ENCODE assay signal across 33 mouse cellular contexts in the genomic region with DNA sequence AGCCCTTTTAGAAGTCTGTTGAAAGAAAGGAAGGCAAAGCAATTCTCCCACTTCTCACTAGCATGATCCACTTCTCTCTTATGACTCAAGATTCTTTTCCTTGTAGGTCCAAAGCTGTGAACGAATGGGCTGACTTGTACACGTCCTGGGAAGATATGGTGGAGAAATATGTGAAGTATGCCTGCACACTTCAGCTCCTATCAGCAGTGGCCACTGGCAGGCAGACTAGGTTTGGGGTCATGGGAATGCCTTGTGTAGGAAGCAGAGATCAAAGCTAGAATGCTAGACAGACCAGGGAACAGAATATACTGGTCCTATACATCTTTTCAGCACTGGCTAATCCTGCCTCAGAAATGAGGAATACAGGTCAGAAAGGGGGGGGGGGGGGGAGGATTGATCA. TPM values are rescaled to one million over a fixed set of nuclear protein-coding genes. Genes with fewer than 3 reads are reported as not detected.
DNase-seq lines count a peak whose midpoint lies in the region; ATAC-seq and TF ChIP-seq lines count a peak whose summit lies in the region.
"Had no signal": no experiment of that assay in that cellular context is flagged by ENCODE, and none has a peak within 500 bp of the region (broad histone marks: within the 10 kb centered on the region; RNA-seq: fewer than 3 reads in every experiment).

No protein-coding gene starts in this region.

- H3K4me2 ChIP-seq in heart, embryonic 15.5 days = no peak overlapping the region
- H3K4me2 ChIP-seq in heart, embryonic 11.5 days = no peak overlapping the region
- H3K4me2 ChIP-seq in lung, postnatal 0 days (replicated peaks; ENCODE audit: low read depth, low read length) = no peak overlapping the region
- H3K4me2 ChIP-seq: forebrain, embryonic 13.5 days; hindbrain, embryonic 12.5 days; hindbrain, embryonic 15.5 days had no signal

- DNase-seq in heart, embryonic 10.5 days (ENCODE audit: low spot score) = peak; percentile 69
- no peak for DNase-seq in heart, postnatal 25 days (ENCODE audit: low spot score)
- DNase-seq in heart, postnatal 4 days = no peak
- peak; percentile 3 to 12 for DNase-seq in heart, postnatal 10 days
- peak; percentile 7 for DNase-seq in lung, postnatal 0 days (ENCODE audit: low spot score)
- no peak for DNase-seq in lung, adult 18-20 months
- DNase-seq: adrenal gland, postnatal 10 days; adrenal gland, postnatal 36 days; B cell, adult 2 months; cerebellum, adult 18-20 months; cerebellum, adult 9-10 months; cerebellum, postnatal 14 days; gastrocnemius, postnatal 10 days; gastrocnemius, postnatal 36 days; kidney, adult 2 months had no signal

- no peaks in the 10 kb centered on the region for H3K27me3 ChIP-seq in heart, embryonic 10.5 days (ENCODE audit: insufficient read depth, poor library complexity, severe bottlenecking)
- H3K27me3 ChIP-seq in heart, embryonic 15.5 days = no peaks in the 10 kb centered on the region
- H3K27me3 ChIP-seq in heart, embryonic 11.5 days (ENCODE audit: control insufficient read depth, insufficient read depth, low read length) = no peaks in the 10 kb centered on the region
- H3K27me3 ChIP-seq in lung, postnatal 0 days (replicated peaks; ENCODE audit: insufficient read depth, low read length) = no peaks in the 10 kb centered on the region
- H3K27me3 ChIP-seq: CH12.LX; forebrain, embryonic 13.5 days; hindbrain, embryonic 12.5 days; hindbrain, embryonic 15.5 days had no signal

- no peaks in the 10 kb centered on the region for H3K9me3 ChIP-seq in heart, embryonic 10.5 days
- no peaks in the 10 kb centered on the region for H3K9me3 ChIP-seq in heart, embryonic 15.5 days (replicated peaks)
- H3K9me3 ChIP-seq in heart, embryonic 11.5 days (replicated peaks; ENCODE audit: control insufficient read depth, low read length) = no peaks in the 10 kb centered on the region
- no peaks in the 10 kb centered on the region for H3K9me3 ChIP-seq in lung, postnatal 0 days (ENCODE audit: low read length)
- H3K9me3 ChIP-seq: hindbrain, embryonic 15.5 days had no signal

- TF ChIP-seq EP300 in lung, postnatal 0 days (IDR thresholded peaks at IDR 0.05) = no peak

- intact Hi-C loops in heart, postnatal 25 days (cut with DNase I) = no loop called here
- intact Hi-C loops in heart, postnatal 10 days (cut with DNase I) = no loop called here

- H3K4me3 ChIP-seq in heart, embryonic 10.5 days = no peak overlapping the region
- no peak overlapping the region for H3K4me3 ChIP-seq in heart, embryonic 15.5 days
- no peak overlapping the region for H3K4me3 ChIP-seq in heart, embryonic 11.5 days (ENCODE audit: low read depth, low read length)
- no peak overlapping the region for H3K4me3 ChIP-seq in lung, postnatal 0 days (ENCODE audit: low read depth, low read length)
- H3K4me3 ChIP-seq: forebrain, embryonic 10.5 days; forebrain, embryonic 13.5 days; hindbrain, embryonic 12.5 days; hindbrain, embryonic 15.5 days had no signal

- ATAC-seq in heart, embryonic 15.5 days (replicated peaks; ENCODE audit: insufficient number of reproducible peaks, insufficient read depth, low FRiP score, low read depth) = 0 out of 2 replicates have a peak, but pooled peaks have one; percentile 43
- no peak for ATAC-seq in heart, embryonic 11.5 days (replicated peaks; ENCODE audit: insufficient number of reproducible peaks, low FRiP score, low TSS enrichment)
- ATAC-seq in lung, postnatal 0 days = no peak
- ATAC-seq: forebrain, embryonic 13.5 days; forebrain, embryonic 16.5 days; intestine, postnatal 0 days; Patski had no signal

- no peak overlapping the region for H3K9ac ChIP-seq in heart, embryonic 15.5 days
- no peak overlapping the region for H3K9ac ChIP-seq in heart, embryonic 11.5 days (ENCODE audit: low read depth, low read length)
- no peak overlapping the region for H3K9ac ChIP-seq in lung, postnatal 0 days (replicated peaks; ENCODE audit: low read depth)
- H3K9ac ChIP-seq: forebrain, embryonic 13.5 days; hindbrain, embryonic 12.5 days; hindbrain, embryonic 15.5 days had no signal

- H3K27ac ChIP-seq in heart, embryonic 10.5 days = no peak overlapping the region
- H3K27ac ChIP-seq in heart, embryonic 15.5 days = 0 out of 2 replicates have a peak overlapping the region, but pooled peaks have one; percentile 8
- H3K27ac ChIP-seq in heart, embryonic 11.5 days (ENCODE audit: low read depth, low read length) = no peak overlapping the region
- H3K27ac ChIP-seq in lung, postnatal 0 days (ENCODE audit: low read length) = no peak overlapping the region
- H3K27ac ChIP-seq: forebrain, embryonic 10.5 days; forebrain, embryonic 13.5 days; hindbrain, embryonic 12.5 days; hindbrain, embryonic 15.5 days had no signal

- no peak for TF ChIP-seq CTCF in lung, postnatal 0 days (IDR thresholded peaks at IDR 0.05)

- 17% methylated on average over 2 of the region's 2 CpGs for WGBS in heart, embryonic 10.5 days
- WGBS in heart, embryonic 15.5 days = 10% methylated on average over 2 of the region's 2 CpGs
- WGBS in heart, embryonic 11.5 days (ENCODE audit: insufficient replicate concordance) = 18% methylated on average over 2 of the region's 2 CpGs
- WGBS in lung, postnatal 0 days = 17% methylated on average over 2 of the region's 2 CpGs

- no peaks in the 10 kb centered on the region for H3K36me3 ChIP-seq in heart, embryonic 10.5 days
- no peaks in the 10 kb centered on the region for H3K36me3 ChIP-seq in heart, embryonic 15.5 days
- no peaks in the 10 kb centered on the region for H3K36me3 ChIP-seq in heart, embryonic 11.5 days (ENCODE audit: control insufficient read depth, insufficient read depth, low read length)
- H3K36me3 ChIP-seq in lung, postnatal 0 days (ENCODE audit: insufficient read depth, low read length) = no peaks in the 10 kb centered on the region
- H3K36me3 ChIP-seq: forebrain, embryonic 10.5 days; G1E; hindbrain, embryonic 12.5 days; hindbrain, embryonic 15.5 days had no signal

- H3K4me1 ChIP-seq in heart, embryonic 10.5 days = peaks cover 7% of the 10 kb centered on the region; the same call in 1 of the 2 replicates
- no peaks in the 10 kb centered on the region for H3K4me1 ChIP-seq in heart, embryonic 15.5 days (replicated peaks)
- no peaks in the 10 kb centered on the region for H3K4me1 ChIP-seq in heart, embryonic 11.5 days (ENCODE audit: control insufficient read depth, insufficient read depth, low read length)
- no peaks in the 10 kb centered on the region for H3K4me1 ChIP-seq in lung, postnatal 0 days (ENCODE audit: insufficient read depth, low read depth, low read length)
- H3K4me1 ChIP-seq: forebrain, embryonic 10.5 days; forebrain, embryonic 13.5 days; hindbrain, embryonic 12.5 days; hindbrain, embryonic 15.5 days had no signal

RNA-seq across cellular contexts. Expression of a gene that starts 10.2 kb away (rescaled TPM):
- polyA plus RNA-seq in heart, embryonic 10.5 days (2016; fragmentation: Nextera tagmentation; extraction: Ambion mirVana) = not detected in 2 replicates
- total RNA-seq in heart, postnatal 25 days (2021) = not detected
- polyA plus RNA-seq in heart, embryonic 15.5 days (2015; fragmentation: Nextera tagmentation; extraction: Ambion mirVana) = not detected in 2 replicates
- total RNA-seq in heart, postnatal 4 days (2021) = under 1 TPM in 1 of 2 experiments, not detected in 1; 0.14 TPM
- not detected for total RNA-seq in heart, postnatal 10 days (2021)
- not detected in 2 replicates for polyA plus RNA-seq in heart, embryonic 11.5 days (2014; fragmentation: Nextera tagmentation; extraction: Ambion mirVana)
- not detected in 2 replicates for polyA plus RNA-seq in lung, postnatal 0 days (2015; fragmentation: Nextera tagmentation; extraction: Ambion mirVana)
- total RNA-seq: CH12.LX; G1E; gastrocnemius, adult 18-20 months; gastrocnemius, postnatal 10 days; gastrocnemius, postnatal 36 days; granulocyte monocyte progenitor cell, adult 5-6 weeks; hematopoietic stem cell, adult 5-6 weeks had no signal
- polyA plus RNA-seq: embryonic facial prominence, embryonic 11.5 days; embryonic facial prominence, embryonic 14.5 days; forebrain, embryonic 10.5 days; forebrain, embryonic 13.5 days; forebrain, embryonic 16.5 days; G1E; hindbrain, embryonic 12.5 days; hindbrain, embryonic 15.5 days; intestine, embryonic 14.5 days; intestine, postnatal 0 days; kidney, adult 2 months; Patski had no signal

RNA-seq across cellular contexts. Expression of a gene that starts 11.7 kb away (rescaled TPM):
- not detected in 2 replicates for polyA plus RNA-seq in heart, embryonic 10.5 days (2016; fragmentation: Nextera tagmentation; extraction: Ambion mirVana)
- total RNA-seq in heart, postnatal 25 days (2021) = not detected
- polyA plus RNA-seq in heart, embryonic 15.5 days (2015; fragmentation: Nextera tagmentation; extraction: Ambion mirVana) = not detected in 2 replicates
- total RNA-seq in heart, postnatal 4 days (2021) = not detected
- total RNA-seq in heart, postnatal 10 days (2021) = not detected
- not detected in 2 replicates for polyA plus RNA-seq in heart, embryonic 11.5 days (2014; fragmentation: Nextera tagmentation; extraction: Ambion mirVana)
- not detected in 2 replicates for polyA plus RNA-seq in lung, postnatal 0 days (2015; fragmentation: Nextera tagmentation; extraction: Ambion mirVana)
- total RNA-seq: adrenal gland, adult 18-20 months; adrenal gland, postnatal 10 days; adrenal gland, postnatal 36 days; CH12.LX; G1E; gastrocnemius, adult 18-20 months; gastrocnemius, postnatal 10 days; gastrocnemius, postnatal 36 days; granulocyte monocyte progenitor cell, adult 5-6 weeks; hematopoietic stem cell, adult 5-6 weeks had no signal
- polyA plus RNA-seq: embryonic facial prominence, embryonic 11.5 days; embryonic facial prominence, embryonic 14.5 days; forebrain, embryonic 10.5 days; forebrain, embryonic 13.5 days; forebrain, embryonic 16.5 days; G1E; hindbrain, embryonic 12.5 days; hindbrain, embryonic 15.5 days; intestine, embryonic 14.5 days; intestine, postnatal 0 days; kidney, adult 2 months; Patski had no signal

RNA-seq across cellular contexts. Expression of a gene that starts 25.8 kb away (rescaled TPM):
- not detected in 2 replicates for polyA plus RNA-seq in heart, embryonic 10.5 days (2016; fragmentation: Nextera tagmentation; extraction: Ambion mirVana)
- not detected for total RNA-seq in heart, postnatal 25 days (2021)
- not detected in 2 replicates for polyA plus RNA-seq in heart, embryonic 15.5 days (2015; fragmentation: Nextera tagmentation; extraction: Ambion mirVana)
- not detected for total RNA-seq in heart, postnatal 4 days (2021)
- total RNA-seq in heart, postnatal 10 days (2021) = not detected
- not detected in 2 replicates for polyA plus RNA-seq in heart, embryonic 11.5 days (2014; fragmentation: Nextera tagmentation; extraction: Ambion mirVana)
- polyA plus RNA-seq in lung, postnatal 0 days (2015; fragmentation: Nextera tagmentation; extraction: Ambion mirVana) = not detected in 2 replicates
- total RNA-seq: adrenal gland, adult 18-20 months; adrenal gland, postnatal 10 days; adrenal gland, postnatal 36 days; CH12.LX; gastrocnemius, adult 18-20 months; gastrocnemius, postnatal 10 days; gastrocnemius, postnatal 36 days; granulocyte monocyte progenitor cell, adult 5-6 weeks; hematopoietic stem cell, adult 5-6 weeks had no signal
- polyA plus RNA-seq: embryonic facial prominence, embryonic 11.5 days; embryonic facial prominence, embryonic 14.5 days; forebrain, embryonic 10.5 days; forebrain, embryonic 13.5 days; forebrain, embryonic 16.5 days; G1E; hindbrain, embryonic 12.5 days; hindbrain, embryonic 15.5 days; intestine, embryonic 14.5 days; intestine, postnatal 0 days; kidney, adult 2 months had no signal

RNA-seq across cellular contexts. Expression of a gene that starts 48.1 kb away (rescaled TPM):
- polyA plus RNA-seq in heart, embryonic 10.5 days (2016; fragmentation: Nextera tagmentation; extraction: Ambion mirVana) = 0.03 and 0.12 TPM in 2 replicates
- not detected for total RNA-seq in heart, postnatal 25 days (2021)
- 0.03 TPM in 1 of 2 replicates, not detected in the other for polyA plus RNA-seq in heart, embryonic 15.5 days (2015; fragmentation: Nextera tagmentation; extraction: Ambion mirVana)
- not detected for total RNA-seq in heart, postnatal 4 days (2021)
- under 1 TPM in 1 of 2 experiments, not detected in 1; 0.07 TPM for total RNA-seq in heart, postnatal 10 days (2021)
- not detected in 2 replicates for polyA plus RNA-seq in heart, embryonic 11.5 days (2014; fragmentation: Nextera tagmentation; extraction: Ambion mirVana)
- not detected in 2 replicates for polyA plus RNA-seq in lung, postnatal 0 days (2015; fragmentation: Nextera tagmentation; extraction: Ambion mirVana)
- total RNA-seq: adrenal gland, adult 18-20 months; adrenal gland, postnatal 36 days; CH12.LX; gastrocnemius, adult 18-20 months; gastrocnemius, postnatal 36 days; granulocyte monocyte progenitor cell, adult 5-6 weeks; hematopoietic stem cell, adult 5-6 weeks had no signal
- polyA plus RNA-seq: G1E; kidney, adult 2 months had no signal

RNA-seq across cellular contexts. Expression of a gene that starts 59.1 kb away (rescaled TPM):
- 0.49 and 0.53 TPM in 2 replicates for polyA plus RNA-seq in heart, embryonic 10.5 days (2016; fragmentation: Nextera tagmentation; extraction: Ambion mirVana)
- total RNA-seq in heart, postnatal 25 days (2021) = 1 to 10 TPM; 3.1 to 3.8 TPM
- 2.0 and 5.3 TPM in 2 replicates for polyA plus RNA-seq in heart, embryonic 15.5 days (2015; fragmentation: Nextera tagmentation; extraction: Ambion mirVana)
- total RNA-seq in heart, postnatal 4 days (2021) = 1 to 10 TPM; 2.1 to 3.3 TPM
- total RNA-seq in heart, postnatal 10 days (2021) = 1 to 10 TPM; 3.3 TPM
- 1.1 and 1.4 TPM in 2 replicates for polyA plus RNA-seq in heart, embryonic 11.5 days (2014; fragmentation: Nextera tagmentation; extraction: Ambion mirVana)
- polyA plus RNA-seq in lung, postnatal 0 days (2015; fragmentation: Nextera tagmentation; extraction: Ambion mirVana) = 23.6 and 25.9 TPM in 2 replicates
- total RNA-seq: G1E; granulocyte monocyte progenitor cell, adult 5-6 weeks; hematopoietic stem cell, adult 5-6 weeks had no signal
- polyA plus RNA-seq: forebrain, embryonic 13.5 days; forebrain, embryonic 16.5 days; G1E had no signal

Comparison
In these comparisons a context has a peak if more than half of its experiments do, and no peak if none do; other contexts are left out.
1. DNase-seq: peak in heart, embryonic 10.5 days (single experiment), heart, postnatal 10 days (2 of 2) and lung, postnatal 0 days (single experiment); none in heart, postnatal 25 days (single experiment), heart, postnatal 4 days (single experiment) and lung, adult 18-20 months (0 of 2).